Mouse (Mus musculus): ENCODE measurements around the gene Tfg. TPM values are rescaled to one million over a fixed set of nuclear protein-coding genes. Genes with fewer than 3 reads are reported as not detected.

Tfg gene
- total RNA-seq, 2 experiments from 2014 or later, result 41.1 to 41.5 TPM

GRCm38 (mm10) chr16:56646382-56647172 lies 70.7 kb downstream of the Tfg start:
- no peak for DNase-seq (ENCODE audit: low spot score)

DNA sequence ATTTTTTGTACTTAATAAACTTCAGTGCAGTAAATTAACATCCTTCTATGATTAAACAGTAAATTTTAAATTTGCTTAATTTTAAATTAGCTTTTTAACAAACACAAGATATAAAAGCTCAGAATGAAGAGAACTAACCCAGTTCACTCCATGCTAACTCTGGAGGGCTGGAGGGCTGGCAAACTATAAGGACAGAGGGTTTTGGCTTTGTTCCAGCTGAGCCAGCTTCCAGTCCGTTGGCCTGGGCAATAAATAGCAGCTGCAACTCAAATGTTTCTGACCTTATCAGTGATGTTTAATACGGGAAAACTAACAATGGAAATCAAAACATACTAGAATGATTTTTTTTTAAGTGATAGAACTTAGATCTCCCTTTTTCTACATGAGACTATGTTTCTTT lies 72.0 kb downstream of the Tfg start:
- no peak for DNase-seq (ENCODE audit: low spot score)

Other genes starting within 250 kb of the Tfg start
- gene Abi3bp, start 239.6 kb downstream of the Tfg start, total RNA-seq (2021), result 10 to 100 TPM in 1 of 2 experiments, 1 to 10 TPM in 1; 8.6 to 14.0 TPM
- gene Adgrg7, start 78.4 kb upstream of the Tfg start, total RNA-seq (2021), result not detected
- 1 to 10 TPM; 1.3 to 1.5 TPM for gene Tmem45a, start 168.7 kb upstream of the Tfg start, total RNA-seq (2021)
- not detected for gene Lnp1, start 210.6 kb upstream of the Tfg start, total RNA-seq (2021)